Mouse (Mus musculus) heart, embryonic 11.5 days (tissue): ENCODE results near the gene Rhbdf2. TPM values are rescaled to one million over a fixed set of nuclear protein-coding genes. Genes with fewer than 3 reads are reported as not detected.

Experiments
- ATAC-seq: fragments of 200-750 bp; cut with Nextera tagmentation; replicated peaks from 2 replicates; pipeline ENCODE4 v1.8.0; 2017; ENCODE audit warnings: moderate library complexity; ENCODE audit not compliant: insufficient number of reproducible peaks, low FRiP score, low TSS enrichment
- H3K27ac ChIP-seq: fragments of 300-500 bp; sonication (generic); 2 replicates; pipeline ENCODE4 v1.5.1; 2014; ENCODE audit warnings: mild to moderate bottlenecking, low read depth, low read length
- H3K27me3 ChIP-seq: fragments of 300-500 bp; sonication (generic); 2 replicates; pipeline ENCODE4 v1.6.1; 2014; ENCODE audit warnings: mild to moderate bottlenecking, low read length, mixed read lengths; ENCODE audit not compliant: control insufficient read depth, insufficient read depth
- H3K36me3 ChIP-seq: fragments of 300-500 bp; sonication (generic); 2 replicates; pipeline ENCODE4 v1.6.1; 2014; ENCODE audit warnings: mild to moderate bottlenecking, low read length, moderate library complexity, mixed read lengths; ENCODE audit not compliant: control insufficient read depth, insufficient read depth
- H3K4me1 ChIP-seq: fragments of 300-500 bp; sonication (generic); 2 replicates; pipeline ENCODE4 v1.6.1; 2014; ENCODE audit warnings: low read length; ENCODE audit not compliant: control insufficient read depth, insufficient read depth
- H3K4me2 ChIP-seq: fragments of 300-500 bp; sonication (generic); 2 replicates; pipeline ENCODE4 v1.6.1; 2014; ENCODE audit warnings: mild to moderate bottlenecking, moderate library complexity
- H3K4me3 ChIP-seq: fragments of 300-500 bp; sonication (generic); 2 replicates; pipeline ENCODE4 v1.5.1; 2014; ENCODE audit warnings: low read depth, low read length
- H3K9ac ChIP-seq: fragments of 300-500 bp; sonication (generic); 2 replicates; pipeline ENCODE4 v1.6.1; 2014; ENCODE audit warnings: mild to moderate bottlenecking, low read depth, low read length, moderate library complexity
- H3K9me3 ChIP-seq: fragments of 300-500 bp; sonication (generic); replicated peaks from 2 replicates; pipeline ENCODE4 v1.6.1; 2016; ENCODE audit warnings: low read length; ENCODE audit not compliant: control insufficient read depth
- WGBS: fragments of 180-500 bp; shearing (Covaris S2); extraction: QIAGEN DNeasy Blood & Tissue Kit; methylation state at CpG from one replicate; pipeline ENCODE4 v1.1.7; 2014; ENCODE audit not compliant: insufficient replicate concordance; 5-methylcytosine and 5-hydroxymethylcytosine counted together
- polyA plus RNA-seq: library from polyadenylated mRNA; unstranded; fragments of >200 nt; fragmentation: Nextera tagmentation; extraction: Ambion mirVana; gene quantifications from 2 replicates; pipeline ENCODE4 v1.2.1, GENCODE M21; 2014

Gene Rhbdf2
- polyA plus RNA-seq, 1 experiment from 2014 or later, result 5.0 TPM

DNA sequence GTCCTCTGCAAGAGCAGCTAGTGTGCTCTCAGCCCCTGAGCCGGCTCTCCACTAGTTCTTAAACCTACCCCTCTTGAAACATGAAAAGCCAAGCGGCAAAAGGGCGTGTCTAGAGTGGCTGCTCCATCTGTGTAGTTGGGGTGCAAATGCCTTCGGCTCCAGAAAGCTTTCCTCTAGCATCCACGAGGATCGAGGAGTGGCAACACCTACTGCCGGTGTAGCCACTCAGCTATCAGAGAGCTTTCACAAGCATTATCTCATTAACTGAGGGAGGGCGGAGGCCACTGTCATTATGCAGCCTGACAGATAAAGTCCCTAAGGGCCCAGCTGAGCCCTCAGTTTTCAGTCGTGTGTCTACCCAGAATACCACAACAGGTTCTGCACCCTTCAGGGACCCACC, 6.7 kb downstream of the Rhbdf2 start:
- H3K27ac ChIP-seq, result peak overlapping the region; percentile 55
- ATAC-seq, result no peak
- H3K36me3 ChIP-seq, result no peaks in the 10 kb centered on the region
- 0 out of 2 replicates have a peak overlapping the region, but pooled peaks have one; percentile 6 for H3K4me3 ChIP-seq
- no peaks in the 10 kb centered on the region for H3K9me3 ChIP-seq
- H3K4me2 ChIP-seq, result peak overlapping the region; percentile 50
- no peaks in the 10 kb centered on the region for H3K27me3 ChIP-seq
- WGBS, result 23% methylated on average over 9 of the region's 9 CpGs
- peaks cover 68% of the 10 kb centered on the region for H3K4me1 ChIP-seq
- no peak overlapping the region; the same call in 1 of the 2 replicates for H3K9ac ChIP-seq

DNA sequence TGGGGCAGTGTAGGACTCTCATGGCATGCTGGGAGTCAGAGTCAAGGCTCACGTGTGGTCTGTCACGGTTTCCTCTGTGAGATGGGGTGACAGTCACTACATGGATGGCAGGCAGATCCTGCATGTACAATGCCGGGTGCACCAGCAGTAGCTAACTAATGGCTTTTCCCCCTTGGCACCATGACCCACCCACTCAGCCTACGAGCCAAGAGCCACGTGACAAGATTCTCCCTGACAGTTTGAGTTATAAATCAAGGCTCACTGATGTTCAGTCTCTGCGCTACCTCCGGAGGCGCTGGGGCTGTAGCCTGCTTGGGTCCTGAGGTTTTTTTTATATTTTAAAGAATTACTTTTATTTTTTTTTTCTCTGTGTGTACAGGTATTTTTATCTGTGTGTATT, 7.3 kb downstream of the Rhbdf2 start:
- peaks cover 68% of the 10 kb centered on the region for H3K4me1 ChIP-seq
- H3K9ac ChIP-seq, result no peak overlapping the region
- ATAC-seq, result no peak
- no peak overlapping the region for H3K27ac ChIP-seq
- no peak overlapping the region for H3K4me3 ChIP-seq
- no peaks in the 10 kb centered on the region for H3K27me3 ChIP-seq
- WGBS, result 77% methylated on average over 8 of the region's 8 CpGs
- H3K4me2 ChIP-seq, result peak overlapping the region; percentile 50
- no peaks in the 10 kb centered on the region for H3K36me3 ChIP-seq
- no peaks in the 10 kb centered on the region for H3K9me3 ChIP-seq

DNA sequence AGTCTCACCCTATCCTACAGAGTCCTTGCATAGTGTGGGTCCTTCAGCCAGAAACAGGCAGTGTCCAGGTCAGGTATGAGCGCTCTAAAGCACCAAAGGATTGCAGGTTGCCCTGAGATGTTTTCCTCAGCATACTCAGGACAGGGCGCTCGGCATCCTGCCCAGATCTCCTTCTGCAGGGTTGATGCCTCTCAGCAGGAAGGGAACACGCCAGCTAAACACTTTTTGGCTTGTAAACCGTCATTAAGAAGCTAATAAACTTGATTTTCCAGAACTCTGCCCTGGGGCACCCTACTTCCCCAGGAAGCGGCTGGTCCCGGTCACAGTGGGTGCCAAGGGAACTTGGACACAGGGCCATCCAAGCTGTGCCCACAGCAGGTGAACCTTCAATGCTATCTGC, 7.7 kb downstream of the Rhbdf2 start:
- no peak overlapping the region for H3K4me3 ChIP-seq
- 92% methylated on average over 7 of the region's 7 CpGs for whole genome bisulfite sequencing
- no peak overlapping the region for H3K9ac ChIP-seq
- no peaks in the 10 kb centered on the region for H3K9me3 ChIP-seq
- H3K4me2 ChIP-seq, result peak overlapping the region; percentile 11; the same call in 1 of the 2 replicates
- no peaks in the 10 kb centered on the region for H3K27me3 ChIP-seq
- ATAC-seq, result no peak
- H3K36me3 ChIP-seq, result no peaks in the 10 kb centered on the region
- H3K4me1 ChIP-seq, result peaks cover 69% of the 10 kb centered on the region
- H3K27ac ChIP-seq, result no peak overlapping the region

DNA sequence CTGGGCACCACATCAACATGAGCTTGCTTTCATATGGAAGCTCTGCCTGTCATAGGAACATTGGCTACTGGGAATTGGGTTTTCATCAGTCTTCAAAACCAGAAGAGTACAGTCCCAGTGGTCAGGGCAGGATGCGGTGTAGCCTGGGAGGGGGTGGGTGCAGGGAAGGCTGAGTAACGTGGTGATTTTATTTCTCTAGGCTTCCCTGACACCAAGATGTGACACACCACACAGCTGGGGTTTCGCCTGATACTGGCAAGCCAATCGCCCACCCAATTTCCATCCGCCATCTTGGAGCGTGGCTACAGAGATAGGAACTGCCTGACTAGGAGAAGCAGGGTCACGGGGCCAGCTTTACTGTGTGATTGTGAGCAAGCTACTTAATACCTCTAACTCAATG, 8.2 kb downstream of the Rhbdf2 start:
- Histone ChIP-seq H3K27ac (no peak overlapping the region), H3K9me3 (no peaks in the 10 kb centered on the region), H3K4me1 (peaks cover 70% of the 10 kb centered on the region), H3K4me2 (no peak overlapping the region), H3K36me3 (no peaks in the 10 kb centered on the region), H3K27me3 (no peaks in the 10 kb centered on the region), H3K9ac (no peak overlapping the region), H3K4me3 (no peak overlapping the region)
- ATAC-seq, result no peak
- 83% methylated on average over 7 of the region's 7 CpGs for WGBS

DNA sequence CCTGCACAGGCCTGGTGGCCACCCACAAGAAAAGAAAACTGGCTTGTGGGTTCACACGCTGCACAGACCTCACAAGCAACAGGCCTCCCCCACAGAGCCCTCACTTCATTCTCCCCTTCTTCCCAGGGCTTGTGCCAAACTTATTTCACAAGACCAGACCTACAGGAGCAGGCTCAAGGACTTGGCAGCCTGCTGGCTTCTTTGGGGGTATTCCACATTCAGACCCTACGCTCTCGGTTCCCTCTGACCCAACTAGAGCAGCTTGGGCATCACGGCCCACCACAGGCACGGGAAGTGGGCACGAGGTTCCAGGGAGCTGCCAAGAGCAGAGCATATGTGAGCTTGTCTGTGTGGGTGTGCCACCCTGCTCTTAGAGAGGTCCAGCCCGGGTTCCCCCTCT, 9.2 kb downstream of the Rhbdf2 start:
- WGBS, result 91% methylated on average over 7 of the region's 7 CpGs
- Histone ChIP-seq H3K4me3 (no peak overlapping the region), H3K4me1 (peaks cover 62% of the 10 kb centered on the region), H3K4me2 (no peak overlapping the region), H3K27ac (no peak overlapping the region), H3K9me3 (no peaks in the 10 kb centered on the region), H3K9ac (no peak overlapping the region), H3K27me3 (no peaks in the 10 kb centered on the region), H3K36me3 (no peaks in the 10 kb centered on the region)
- ATAC-seq, result no peak

- Histone ChIP-seq H3K4me3 (no peak overlapping the region), H3K9me3 (no peaks in the 10 kb centered on the region), H3K4me2 (peak overlapping the region; percentile 53), H3K4me1 (peaks cover 52% of the 10 kb centered on the region), H3K27ac (peak overlapping the region; percentile 75; the same call in 1 of the 2 replicates), H3K27me3 (no peaks in the 10 kb centered on the region), H3K36me3 (no peaks in the 10 kb centered on the region), H3K9ac (no peak overlapping the region)
- ATAC-seq, result no peak
- WGBS, result 72% methylated on average over 10 of the region's 10 CpGs
These were observed 10.2 kb downstream of the Rhbdf2 start for GRCm38 (mm10) chr11:116616438-116617118.

- Histone ChIP-seq H3K4me1 (peaks cover 45% of the 10 kb centered on the region), H3K9me3 (no peaks in the 10 kb centered on the region), H3K9ac (peak overlapping the region; percentile 49; the same call in 1 of the 2 replicates), H3K4me3 (no peak overlapping the region), H3K36me3 (no peaks in the 10 kb centered on the region), H3K27me3 (no peaks in the 10 kb centered on the region), H3K27ac (peak overlapping the region; percentile 75), H3K4me2 (peak overlapping the region; percentile 53)
- ATAC-seq, result peak; percentile 69
- 38% methylated on average over 13 of the region's 15 CpGs for WGBS
These were observed 10.9 kb downstream of the Rhbdf2 start for GRCm38 (mm10) chr11:116615735-116616437.

DNA sequence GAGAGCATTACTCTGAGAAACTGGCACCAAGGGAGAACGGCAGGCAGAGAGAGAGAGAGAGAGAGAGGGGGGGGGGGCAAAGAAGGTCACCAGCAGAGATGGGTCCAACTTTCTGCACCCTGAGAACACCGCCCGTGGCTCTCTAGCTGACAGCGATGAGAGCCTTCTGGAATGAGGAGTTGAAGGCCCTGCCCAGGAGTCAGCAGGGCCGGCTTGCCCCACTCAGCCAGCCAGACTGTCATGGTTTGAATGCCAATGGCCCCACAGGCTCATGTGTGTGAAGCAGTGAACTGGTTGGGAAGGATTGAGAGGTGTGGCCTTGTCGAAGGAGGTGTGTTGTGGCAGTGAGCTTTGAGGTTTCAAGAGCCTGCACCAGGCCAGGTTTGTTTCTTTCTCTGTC, 13.6 kb downstream of the Rhbdf2 start:
- H3K36me3 ChIP-seq, result no peaks in the 10 kb centered on the region
- no peak overlapping the region for H3K4me2 ChIP-seq
- H3K27me3 ChIP-seq, result no peaks in the 10 kb centered on the region
- no peaks in the 10 kb centered on the region for H3K9me3 ChIP-seq
- WGBS, result 89% methylated on average over 6 of the region's 6 CpGs
- ATAC-seq, result no peak
- H3K27ac ChIP-seq, result no peak overlapping the region
- peaks cover 40% of the 10 kb centered on the region for H3K4me1 ChIP-seq
- H3K9ac ChIP-seq, result no peak overlapping the region
- H3K4me3 ChIP-seq, result no peak overlapping the region
